ENCODE assay signal across 9 mouse cellular contexts in the genomic region with DNA sequence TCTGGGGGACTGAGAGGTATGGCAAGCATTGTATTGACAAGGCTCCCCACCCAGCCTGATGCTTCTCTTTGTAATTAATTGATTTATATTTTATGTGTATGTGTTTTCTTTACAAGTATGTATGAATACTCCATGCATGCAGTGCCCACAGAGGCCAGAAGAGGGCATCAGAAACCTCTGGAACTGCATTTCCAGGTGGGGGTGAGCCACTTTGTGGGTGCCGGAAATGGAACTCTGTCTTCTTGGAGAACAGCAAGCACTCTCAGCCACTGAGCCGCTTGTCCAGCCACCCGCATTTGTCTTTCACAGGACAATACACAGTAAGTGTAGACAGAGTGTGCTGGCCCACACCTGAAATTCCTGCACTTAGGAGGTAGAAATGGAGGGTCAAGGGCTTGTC. TPM values are rescaled to one million over a fixed set of nuclear protein-coding genes. Genes with fewer than 3 reads are reported as not detected.
DNase-seq lines count a peak whose midpoint lies in the region; ATAC-seq and TF ChIP-seq lines count a peak whose summit lies in the region.
"Had no signal": no experiment of that assay in that cellular context is flagged by ENCODE, and none has a peak within 500 bp of the region (broad histone marks: within the 10 kb centered on the region; RNA-seq: fewer than 3 reads in every experiment).

No protein-coding gene starts in this region.

- H3K9me3 ChIP-seq in intestine, postnatal 0 days (ENCODE audit: control insufficient read depth): no peaks in the 10 kb centered on the region
- no peaks in the 10 kb centered on the region for H3K9me3 ChIP-seq in intestine, embryonic 15.5 days
- no peaks in the 10 kb centered on the region for H3K9me3 ChIP-seq in E14TG2a.4 (ENCODE audit: low read length)
- H3K9me3 ChIP-seq in liver, postnatal 0 days (ENCODE audit: low read length): no peaks in the 10 kb centered on the region
- no peaks in the 10 kb centered on the region for H3K9me3 ChIP-seq in forebrain, embryonic 10.5 days

- no peak for ATAC-seq in intestine, postnatal 0 days
- ATAC-seq in intestine, embryonic 15.5 days: no peak
- ATAC-seq in frontal cortex, adult (ENCODE audit: low TSS enrichment): peak; percentile 47; the same call in 1 of the 2 replicates
- no peak for ATAC-seq in liver, postnatal 0 days

- no peaks in the 10 kb centered on the region for H3K27me3 ChIP-seq in intestine, postnatal 0 days (replicated peaks; ENCODE audit: control insufficient read depth, insufficient read depth, low read length)
- no peaks in the 10 kb centered on the region for H3K27me3 ChIP-seq in intestine, embryonic 15.5 days (replicated peaks)
- no peaks in the 10 kb centered on the region for H3K27me3 ChIP-seq in E14TG2a.4 (ENCODE audit: insufficient read depth, low read length)
- H3K27me3 ChIP-seq in liver, postnatal 0 days (ENCODE audit: insufficient read depth, low read length): no peaks in the 10 kb centered on the region
- no peaks in the 10 kb centered on the region for H3K27me3 ChIP-seq in spleen, adult 2 months (ENCODE audit: control insufficient read depth, insufficient read depth, low read length)
- H3K27me3 ChIP-seq in forebrain, embryonic 10.5 days (ENCODE audit: poor library complexity, severe bottlenecking): no peaks in the 10 kb centered on the region

- no peak overlapping the region for H3K4me2 ChIP-seq in intestine, postnatal 0 days (replicated peaks; ENCODE audit: low read depth)
- no peak overlapping the region for H3K4me2 ChIP-seq in intestine, embryonic 15.5 days (replicated peaks)
- H3K4me2 ChIP-seq in liver, postnatal 0 days (ENCODE audit: low read depth, low read length): no peak overlapping the region

- H3K27ac ChIP-seq in intestine, postnatal 0 days (ENCODE audit: low read depth, low read length): no peak overlapping the region
- H3K27ac ChIP-seq in intestine, embryonic 15.5 days: no peak overlapping the region
- H3K27ac ChIP-seq in liver, postnatal 0 days (ENCODE audit: low read depth): no peak overlapping the region
- no peak overlapping the region for H3K27ac ChIP-seq in spleen, adult 2 months (ENCODE audit: insufficient read depth, low read length)
- H3K27ac ChIP-seq in forebrain, embryonic 10.5 days: no peak overlapping the region

- H3K4me1 ChIP-seq in intestine, postnatal 0 days (replicated peaks; ENCODE audit: control insufficient read depth, insufficient read depth, low read length): no peaks in the 10 kb centered on the region
- H3K4me1 ChIP-seq in intestine, embryonic 15.5 days (replicated peaks): no peaks in the 10 kb centered on the region; the same call in 1 of the 2 replicates
- H3K4me1 ChIP-seq in E14TG2a.4 (replicated peaks; ENCODE audit: low read depth, low read length): peaks cover 8% of the 10 kb centered on the region
- H3K4me1 ChIP-seq in liver, postnatal 0 days (ENCODE audit: insufficient read depth): no peaks in the 10 kb centered on the region
- H3K4me1 ChIP-seq in spleen, adult 2 months (ENCODE audit: control insufficient read depth, insufficient read depth, insufficient read length): no peaks in the 10 kb centered on the region
- H3K4me1 ChIP-seq in forebrain, embryonic 10.5 days: no peaks in the 10 kb centered on the region

- TF ChIP-seq CTCF in intestine, postnatal 0 days (IDR thresholded peaks at IDR 0.05; ENCODE audit: low read depth): peak; percentile 72
- peak; percentile 88 for TF ChIP-seq CTCF in E14TG2a.4 (conservative IDR thresholded peaks at IDR 0.05; ENCODE audit: low read length)
- peak; percentile 68 for TF ChIP-seq CTCF in liver, postnatal 0 days (IDR thresholded peaks at IDR 0.05; ENCODE audit: low read depth)
- peak; percentile 43; the same call in 1 of the 2 replicates for TF ChIP-seq CTCF in spleen, adult 2 months (IDR thresholded peaks at IDR 0.05; ENCODE audit: extremely low read depth, insufficient read depth, insufficient read length, insufficient replicate concordance)

- no peak for TF ChIP-seq POLR2A in spleen, adult 2 months (IDR thresholded peaks at IDR 0.05; ENCODE audit: low read depth, low read length)

- H3K36me3 ChIP-seq in intestine, postnatal 0 days (ENCODE audit: control insufficient read depth, insufficient read depth): peaks cover 47% of the 10 kb centered on the region
- H3K36me3 ChIP-seq in intestine, embryonic 15.5 days: peaks cover 18% of the 10 kb centered on the region
- H3K36me3 ChIP-seq in E14TG2a.4 (ENCODE audit: insufficient read depth, low read length): peaks cover 60% of the 10 kb centered on the region
- peaks cover 44% of the 10 kb centered on the region for H3K36me3 ChIP-seq in liver, postnatal 0 days (replicated peaks; ENCODE audit: insufficient read depth, low read length)
- H3K36me3 ChIP-seq in spleen, adult 2 months (ENCODE audit: control insufficient read depth, insufficient read depth, low read length): peaks cover 23% of the 10 kb centered on the region
- peaks cover 73% of the 10 kb centered on the region for H3K36me3 ChIP-seq in forebrain, embryonic 10.5 days (replicated peaks)

- WGBS in intestine, postnatal 0 days: 79% methylated on average over 3 of the region's 3 CpGs
- WGBS in intestine, embryonic 15.5 days: 84% methylated on average over 3 of the region's 3 CpGs
- WGBS in liver, postnatal 0 days (ENCODE audit: insufficient replicate concordance): 77% methylated on average over 3 of the region's 3 CpGs
- WGBS in spleen, adult 2 months: 89% methylated on average over 3 of the region's 3 CpGs
- 75% methylated on average over 3 of the region's 3 CpGs for WGBS in forebrain, embryonic 10.5 days

- H3K9ac ChIP-seq in intestine, postnatal 0 days (ENCODE audit: low read depth, low read length): no peak overlapping the region
- no peak overlapping the region for H3K9ac ChIP-seq in intestine, embryonic 15.5 days
- no peak overlapping the region for H3K9ac ChIP-seq in liver, postnatal 0 days (replicated peaks)

- no peak for TF ChIP-seq EP300 in liver, postnatal 0 days (IDR thresholded peaks at IDR 0.05; ENCODE audit: low read depth)

- H3K4me3 ChIP-seq in intestine, postnatal 0 days (ENCODE audit: low read depth, low read length): no peak overlapping the region
- no peak overlapping the region for H3K4me3 ChIP-seq in intestine, embryonic 15.5 days (replicated peaks)
- H3K4me3 ChIP-seq in E14TG2a.4 (replicated peaks; ENCODE audit: low read length): no peak overlapping the region
- H3K4me3 ChIP-seq in liver, postnatal 0 days (ENCODE audit: low read depth, low read length): no peak overlapping the region
- no peak overlapping the region for H3K4me3 ChIP-seq in spleen, adult 2 months (ENCODE audit: extremely low read depth, insufficient read depth, insufficient read length)
- H3K4me3 ChIP-seq in forebrain, embryonic 10.5 days: no peak overlapping the region
- H3K4me3 ChIP-seq: erythroblast, embryonic 14.5 days had no signal

- DNase-seq in adrenal gland, postnatal 36 days: peak; percentile 34 to 60
- DNase-seq in liver, postnatal 0 days: peak; percentile 61
- DNase-seq in spleen, adult 2 months (ENCODE audit: low read depth in 1 of 2, low spot score in 2 of 2): peak in 1 of 2 experiments; percentile 45
- no peak for DNase-seq in forebrain, embryonic 10.5 days (ENCODE audit: extremely low spot score, low spot score)

RNA-seq across cellular contexts. Expression of a gene that starts 24.9 kb away (rescaled TPM):
- 7.4 and 10.5 TPM in 2 replicates for polyA plus RNA-seq in intestine, postnatal 0 days (2015; fragmentation: Nextera tagmentation; extraction: Ambion mirVana)
- polyA plus RNA-seq in intestine, embryonic 15.5 days (2015; fragmentation: Nextera tagmentation; extraction: Ambion mirVana): 15.8 and 17.8 TPM in 2 replicates
- 10 to 100 TPM; 38.7 to 47.9 TPM for total RNA-seq in adrenal gland, postnatal 36 days (2021)
- 3.8 and 5.5 TPM in 2 replicates for polyA plus RNA-seq in liver, postnatal 0 days (2015; fragmentation: Nextera tagmentation; extraction: Ambion mirVana)
- 7.2 and 7.8 TPM in 2 replicates for polyA plus RNA-seq in spleen, adult 2 months (2012; rRNA removed)
- polyA plus RNA-seq in forebrain, embryonic 10.5 days (2016; fragmentation: Nextera tagmentation; extraction: Ambion mirVana): 9.9 and 12.0 TPM in 2 replicates

RNA-seq across cellular contexts. Expression of a gene that starts 28.5 kb away (rescaled TPM):
- polyA plus RNA-seq in intestine, postnatal 0 days (2015; fragmentation: Nextera tagmentation; extraction: Ambion mirVana): 13.5 and 15.5 TPM in 2 replicates
- 44.1 and 45.9 TPM in 2 replicates for polyA plus RNA-seq in intestine, embryonic 15.5 days (2015; fragmentation: Nextera tagmentation; extraction: Ambion mirVana)
- total RNA-seq in adrenal gland, postnatal 36 days (2021): 10 to 100 TPM; 40.9 to 42.2 TPM
- polyA plus RNA-seq in liver, postnatal 0 days (2015; fragmentation: Nextera tagmentation; extraction: Ambion mirVana): 19.8 and 23.0 TPM in 2 replicates
- polyA plus RNA-seq in spleen, adult 2 months (2012; rRNA removed): 13.2 and 14.2 TPM in 2 replicates
- polyA plus RNA-seq in forebrain, embryonic 10.5 days (2016; fragmentation: Nextera tagmentation; extraction: Ambion mirVana): 79.2 and 81.1 TPM in 2 replicates

RNA-seq across cellular contexts. Expression of a gene that starts 28.5 kb away (rescaled TPM):
- polyA plus RNA-seq in intestine, postnatal 0 days (2015; fragmentation: Nextera tagmentation; extraction: Ambion mirVana): 12.8 and 13.2 TPM in 2 replicates
- polyA plus RNA-seq in intestine, embryonic 15.5 days (2015; fragmentation: Nextera tagmentation; extraction: Ambion mirVana): 29.0 and 31.1 TPM in 2 replicates
- total RNA-seq in adrenal gland, postnatal 36 days (2021): 10 to 100 TPM; 32.4 to 33.8 TPM
- 5.4 and 5.7 TPM in 2 replicates for polyA plus RNA-seq in liver, postnatal 0 days (2015; fragmentation: Nextera tagmentation; extraction: Ambion mirVana)
- polyA plus RNA-seq in spleen, adult 2 months (2012; rRNA removed): 12.6 and 15.4 TPM in 2 replicates
- 45.7 and 48.3 TPM in 2 replicates for polyA plus RNA-seq in forebrain, embryonic 10.5 days (2016; fragmentation: Nextera tagmentation; extraction: Ambion mirVana)

RNA-seq across cellular contexts. Expression of a gene that starts 50.4 kb away (rescaled TPM):
- polyA plus RNA-seq in intestine, postnatal 0 days (2015; fragmentation: Nextera tagmentation; extraction: Ambion mirVana): 0.68 and 1.1 TPM in 2 replicates
- 6.0 and 11.0 TPM in 2 replicates for polyA plus RNA-seq in intestine, embryonic 15.5 days (2015; fragmentation: Nextera tagmentation; extraction: Ambion mirVana)
- total RNA-seq in adrenal gland, postnatal 36 days (2021): not detected
- 1.4 and 2.0 TPM in 2 replicates for polyA plus RNA-seq in liver, postnatal 0 days (2015; fragmentation: Nextera tagmentation; extraction: Ambion mirVana)
- polyA plus RNA-seq in spleen, adult 2 months (2012; rRNA removed): not detected in 2 replicates
- not detected in 2 replicates for polyA plus RNA-seq in forebrain, embryonic 10.5 days (2016; fragmentation: Nextera tagmentation; extraction: Ambion mirVana)
